Mouse (Mus musculus) heart, embryonic 14.5 days (tissue): ENCODE data around the gene Sp1. TPM values are rescaled to one million over a fixed set of nuclear protein-coding genes. Genes with fewer than 3 reads are reported as not detected.

Experiments used
- ATAC-seq: fragments of 200-750 bp; cut with Nextera tagmentation; 2 replicates; pipeline ENCODE4 v1.8.0; 2017; ENCODE audit warnings: low read depth, moderate TSS enrichment; ENCODE audit not compliant: insufficient number of reproducible peaks, insufficient read depth, low FRiP score
- H3K27ac ChIP-seq, 2 experiments: fragments of 200-500 bp in 1 of 2; fragments of 300-500 bp in 1 of 2; sonication (generic) in 1 of 2; replicated peaks in 1 of 2; 2 replicates each; pipeline ENCODE4 v1.5.1; 2012 to 2014; ENCODE audit warnings: low read depth in 2 of 2, low read length in 2 of 2, control low read depth in 1 of 2, mild to moderate bottlenecking in 1 of 2, mixed read lengths in 1 of 2; ENCODE audit not compliant: control insufficient read depth in 1 of 2, insufficient read depth in 1 of 2
- H3K27me3 ChIP-seq: fragments of 300-500 bp; sonication (generic); 2 replicates; pipeline ENCODE4 v1.6.1; 2014; ENCODE audit warnings: mild to moderate bottlenecking, low read length, control low read depth; ENCODE audit not compliant: control insufficient read depth, insufficient read depth
- H3K36me3 ChIP-seq: fragments of 300-500 bp; sonication (generic); 2 replicates; pipeline ENCODE4 v1.6.1; 2014; ENCODE audit warnings: mild to moderate bottlenecking, control low read depth, low read length, mixed read lengths; ENCODE audit not compliant: control insufficient read depth, insufficient read depth
- H3K4me1 ChIP-seq, 2 experiments: fragments of 200-500 bp in 1 of 2; fragments of 300-500 bp in 1 of 2; sonication (generic) in 1 of 2; 2 replicates each; pipeline ENCODE4 v1.6.1; 2012 to 2014; ENCODE audit warnings: low read length in 2 of 2, control low read depth in 1 of 2, mixed read lengths in 1 of 2; ENCODE audit not compliant: control insufficient read depth in 2 of 2, insufficient read depth in 2 of 2
- H3K4me2 ChIP-seq: fragments of 300-500 bp; sonication (generic); 2 replicates; pipeline ENCODE4 v1.6.1; 2014; ENCODE audit warnings: mild to moderate bottlenecking, low read length
- H3K4me3 ChIP-seq, 2 experiments: fragments of 200-500 bp in 1 of 2; fragments of 300-500 bp in 1 of 2; sonication (generic) in 1 of 2; 2 replicates each; pipeline ENCODE4 v1.5.1; 2012 to 2014; ENCODE audit warnings: low read length in 2 of 2, mild to moderate bottlenecking in 2 of 2, control low read depth in 1 of 2, low read depth in 1 of 2, moderate library complexity in 1 of 2; ENCODE audit not compliant: control insufficient read depth in 1 of 2, insufficient read depth in 1 of 2
- H3K9ac ChIP-seq: fragments of 300-500 bp; sonication (generic); 2 replicates; pipeline ENCODE4 v1.6.1; 2014; ENCODE audit warnings: mild to moderate bottlenecking, low read length
- H3K9me3 ChIP-seq: fragments of 300-500 bp; sonication (generic); 2 replicates; pipeline ENCODE4 v1.6.1; 2016; ENCODE audit warnings: low read length, control low read depth; ENCODE audit not compliant: control insufficient read depth
- WGBS: fragments of 180-500 bp; shearing (Covaris S2); extraction: QIAGEN DNeasy Blood & Tissue Kit; methylation state at CpG from one replicate; pipeline ENCODE4 v1.1.7; 2014; 5-methylcytosine and 5-hydroxymethylcytosine counted together
- polyA plus RNA-seq: library from polyadenylated mRNA; unstranded; fragments of >200 nt; fragmentation: Nextera tagmentation; extraction: Ambion mirVana; gene quantifications from 2 replicates; pipeline ENCODE4 v1.2.1, GENCODE M21; 2014

Sp1 gene
- polyA plus RNA-seq, 1 experiment from 2014 or later: 8.2 TPM

DNA sequence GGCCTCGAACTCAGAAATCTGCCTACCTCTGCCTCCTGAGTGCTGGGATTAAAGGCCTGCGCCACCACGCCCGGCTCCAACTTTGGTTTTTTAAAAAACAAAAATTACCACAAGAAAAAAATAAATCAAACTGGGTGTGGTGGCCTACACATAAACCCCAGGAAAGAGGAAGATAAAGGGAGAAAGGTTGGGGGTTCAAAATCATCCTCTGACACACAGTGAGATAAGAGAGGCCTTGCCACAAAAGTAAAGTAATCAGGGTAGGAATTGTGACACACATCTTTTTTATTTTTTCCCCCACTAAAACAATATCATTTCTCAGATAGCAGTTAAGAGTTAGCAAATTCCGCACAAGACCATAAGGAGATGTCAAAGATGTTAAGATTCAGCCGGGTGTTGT, 22.3 kb upstream of the Sp1 start:
- WGBS: 89% methylated on average over 6 of the region's 6 CpGs
- H3K36me3 ChIP-seq: no peaks in the 10 kb centered on the region
- ATAC-seq: no peak
- no peaks in the 10 kb centered on the region for H3K27me3 ChIP-seq
- H3K9ac ChIP-seq: no peak overlapping the region
- no peak overlapping the region for H3K4me3 ChIP-seq
- H3K4me2 ChIP-seq: no peak overlapping the region
- H3K4me1 ChIP-seq: no peaks in the 10 kb centered on the region
- H3K27ac ChIP-seq: no peak overlapping the region
- H3K9me3 ChIP-seq: no peaks in the 10 kb centered on the region

DNA sequence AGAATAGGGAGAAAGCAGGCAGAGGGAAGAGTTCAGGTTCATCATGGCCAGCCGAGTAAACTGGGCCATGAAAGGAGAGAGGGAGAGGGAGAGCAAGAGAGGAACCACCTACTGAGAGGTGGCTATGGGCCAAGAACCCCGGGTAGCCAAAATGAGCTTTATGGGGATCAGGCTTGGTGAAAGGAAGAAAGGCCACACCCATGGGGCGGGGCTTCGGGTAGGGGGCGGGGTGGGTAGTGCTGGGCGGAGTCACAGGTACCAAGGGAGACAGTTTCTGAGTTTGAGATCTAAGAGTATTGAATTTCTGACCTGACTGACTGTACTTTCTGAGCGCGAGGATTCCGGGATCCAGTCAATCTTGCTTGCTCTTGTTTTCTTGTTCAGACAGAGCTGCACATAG, 19.3 kb upstream of the Sp1 start:
- 45% methylated on average over 9 of the region's 9 CpGs for WGBS
- Histone ChIP-seq H3K4me2 (no peak overlapping the region), H3K27me3 (no peaks in the 10 kb centered on the region), H3K36me3 (no peaks in the 10 kb centered on the region), H3K9me3 (no peaks in the 10 kb centered on the region), H3K4me1 (no peaks in the 10 kb centered on the region), H3K27ac (no peak overlapping the region), H3K9ac (no peak overlapping the region), H3K4me3 (no peak overlapping the region)
- ATAC-seq: no peak

DNA sequence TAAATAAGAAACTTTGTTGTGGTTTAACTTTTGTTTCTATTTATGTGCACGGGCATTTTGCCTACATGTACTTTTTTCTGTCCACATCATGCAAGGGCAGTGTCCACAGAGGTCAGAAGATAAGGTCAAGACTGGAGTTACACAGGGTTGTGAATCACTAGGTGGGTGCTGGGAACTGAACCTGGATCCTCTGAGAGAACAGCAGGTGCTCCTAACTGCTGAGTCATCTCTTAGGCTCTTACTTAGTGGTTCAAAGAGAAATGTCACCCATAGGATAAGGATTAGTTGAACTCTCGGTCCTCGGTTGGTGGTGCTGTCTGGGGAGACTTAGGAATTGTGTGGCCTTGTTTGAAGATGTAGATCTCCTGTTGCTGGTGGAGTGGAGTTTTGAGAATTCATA, 17.0 kb upstream of the Sp1 start:
- Histone ChIP-seq H3K9ac (no peak overlapping the region), H3K4me3 (no peak overlapping the region), H3K36me3 (no peaks in the 10 kb centered on the region), H3K9me3 (no peaks in the 10 kb centered on the region), H3K4me1 (peaks cover 0 to 4% of the 10 kb centered on the region in 2 experiments; a peak in 2 of 4 replicates), H3K27ac (no peak overlapping the region), H3K4me2 (no peak overlapping the region), H3K27me3 (no peaks in the 10 kb centered on the region)
- no peak for ATAC-seq
- WGBS: 78% methylated on average over 3 of the region's 3 CpGs

DNA sequence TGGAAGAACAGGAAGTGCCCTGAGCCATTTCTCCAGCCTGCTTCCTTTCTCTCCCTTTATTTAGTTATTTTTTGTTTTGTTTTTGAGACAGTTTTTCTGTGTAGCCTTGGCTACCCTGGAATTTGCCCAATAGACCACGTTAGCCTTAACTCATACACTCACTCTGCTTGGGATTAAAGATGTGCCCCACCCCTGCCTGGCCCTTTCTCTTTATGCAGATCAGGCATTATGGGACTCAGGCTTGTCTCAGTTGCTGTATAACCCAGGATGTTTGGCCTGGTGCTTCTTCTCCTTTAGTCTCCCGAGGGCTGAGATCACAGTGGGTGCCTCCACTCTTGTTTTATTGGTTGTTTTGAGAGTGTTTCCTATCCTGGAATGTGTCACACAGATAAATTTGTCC, 13.4 kb upstream of the Sp1 start:
- H3K36me3 ChIP-seq: no peaks in the 10 kb centered on the region
- WGBS: 14% methylated on average over 2 of the region's 2 CpGs
- peak overlapping the region; percentile 12 to 52; a peak in 2 of 4 replicates for H3K27ac ChIP-seq
- H3K4me3 ChIP-seq: no peak overlapping the region
- no peaks in the 10 kb centered on the region for H3K9me3 ChIP-seq
- peaks cover 2 to 4% of the 10 kb centered on the region in 2 experiments; a peak in 3 of 4 replicates for H3K4me1 ChIP-seq
- no peak overlapping the region for H3K9ac ChIP-seq
- ATAC-seq: no peak
- H3K27me3 ChIP-seq: no peaks in the 10 kb centered on the region
- no peak overlapping the region for H3K4me2 ChIP-seq

DNA sequence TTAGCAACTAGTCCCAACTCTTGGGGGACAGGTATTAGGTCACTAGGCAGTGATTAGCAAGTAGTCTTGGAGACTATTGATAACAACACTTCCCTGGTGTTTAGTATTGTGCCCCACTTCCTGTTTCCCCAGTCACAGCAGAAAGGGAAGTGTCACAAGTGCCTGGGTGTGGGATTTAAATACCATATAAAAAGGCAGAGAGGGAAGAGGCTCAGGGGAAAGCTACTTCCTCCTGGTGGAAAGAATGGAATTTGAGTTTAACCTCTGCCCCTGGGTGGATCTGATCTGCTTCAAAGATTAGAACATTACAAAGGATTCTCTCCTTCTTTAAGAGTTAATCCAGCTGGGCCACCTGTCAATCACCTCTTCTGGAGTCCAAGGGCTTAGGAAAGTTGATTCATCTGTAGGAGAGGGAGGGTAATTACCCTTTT, 12.3 kb upstream of the Sp1 start:
- H3K9me3 ChIP-seq: no peaks in the 10 kb centered on the region
- H3K4me2 ChIP-seq: no peak overlapping the region
- no peaks in the 10 kb centered on the region for H3K27me3 ChIP-seq
- H3K4me3 ChIP-seq: no peak overlapping the region
- ATAC-seq: no peak
- peaks cover 3 to 4% of the 10 kb centered on the region in 2 experiments for H3K4me1 ChIP-seq
- no peaks in the 10 kb centered on the region for H3K36me3 ChIP-seq
- H3K27ac ChIP-seq: peak overlapping the region; percentile 39 to 52; a peak in 3 of 4 replicates
- H3K9ac ChIP-seq: no peak overlapping the region

DNA sequence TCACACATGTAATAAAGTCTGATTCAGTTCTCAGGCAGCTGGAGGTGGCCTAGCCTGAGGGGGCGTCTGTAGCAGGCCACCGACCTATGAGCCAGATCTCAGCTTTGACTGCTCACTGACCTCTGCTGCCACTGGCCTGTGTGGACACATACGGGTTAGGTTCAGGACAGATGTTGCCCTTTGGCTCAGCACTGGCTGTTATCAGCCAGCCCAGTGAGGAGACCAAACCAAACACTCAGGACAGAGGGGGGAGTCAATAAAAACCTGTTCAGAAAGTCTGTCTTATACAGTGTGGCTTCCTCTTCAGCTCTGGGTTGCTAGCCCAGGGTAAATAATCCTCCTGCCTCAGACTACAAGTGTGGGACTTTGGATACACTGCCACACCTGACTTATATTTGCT, 10.9 kb upstream of the Sp1 start:
- Histone ChIP-seq H3K4me1 (peaks cover 9 to 13% of the 10 kb centered on the region in 2 experiments), H3K27me3 (no peaks in the 10 kb centered on the region), H3K27ac (peak overlapping the region in 1 of 2 experiments; percentile 16; a peak in 1 of 4 replicates), H3K9me3 (no peaks in the 10 kb centered on the region), H3K4me3 (no peak overlapping the region), H3K36me3 (no peaks in the 10 kb centered on the region), H3K9ac (no peak overlapping the region), H3K4me2 (no peak overlapping the region)
- 7% methylated on average over 3 of the region's 3 CpGs for WGBS
- ATAC-seq: no peak

DNA sequence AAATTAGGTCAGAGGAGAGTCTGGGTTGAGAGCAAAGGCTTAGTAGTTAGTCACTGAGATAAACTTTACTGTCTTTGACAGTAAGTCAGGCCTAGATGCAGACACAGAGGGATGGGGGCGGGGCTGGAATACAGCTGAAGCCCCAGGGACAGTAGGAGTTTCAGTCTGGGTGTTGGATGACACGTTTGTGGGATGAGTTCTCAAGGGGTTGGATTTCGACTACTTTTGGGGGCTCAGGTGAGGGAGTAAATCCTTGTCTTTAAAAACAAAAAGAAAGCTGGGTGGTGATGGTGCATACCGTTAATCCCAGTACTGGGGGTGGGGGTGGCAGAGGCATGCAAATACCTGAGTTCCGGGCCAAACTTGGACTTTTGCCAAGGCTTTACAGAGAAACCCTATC, 7.3 kb upstream of the Sp1 start:
- ATAC-seq: no peak
- Histone ChIP-seq H3K4me2 (peak overlapping the region; percentile 81), H3K9ac (no peak overlapping the region; the same call in 1 of the 2 replicates), H3K4me1 (peaks cover 9 to 14% of the 10 kb centered on the region in 2 experiments), H3K27me3 (no peaks in the 10 kb centered on the region), H3K4me3 (peak overlapping the region in 1 of 2 experiments; percentile 52; a peak in 1 of 4 replicates), H3K27ac (peak overlapping the region in 1 of 2 experiments; percentile 85; a peak in 1 of 4 replicates), H3K9me3 (no peaks in the 10 kb centered on the region), H3K36me3 (no peaks in the 10 kb centered on the region)
- WGBS: 32% methylated on average over 5 of the region's 5 CpGs
